28 mouse cellular contexts compared by ENCODE assay signal in the genomic region with DNA sequence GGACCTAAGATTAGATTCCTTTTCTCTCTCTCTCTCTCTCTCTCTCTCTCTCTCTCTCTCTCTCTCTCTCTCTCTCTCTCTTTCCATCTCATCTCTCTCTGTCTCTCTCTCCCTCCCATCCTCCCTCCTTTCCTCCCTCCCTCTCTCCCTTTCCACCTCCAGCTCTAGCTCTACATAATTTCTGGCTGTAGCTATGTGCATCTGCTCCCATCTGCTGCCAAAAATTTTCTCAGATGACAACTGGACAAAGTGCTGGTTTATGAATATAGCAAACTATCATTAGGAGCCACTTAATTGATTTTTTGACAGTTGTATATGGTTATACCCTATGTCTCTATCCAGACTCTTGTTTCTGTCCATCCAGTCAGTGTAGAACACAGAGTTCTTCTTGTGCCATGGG.
DNase-seq lines count a peak whose midpoint lies in the region; ATAC-seq and TF ChIP-seq lines count a peak whose summit lies in the region.
"Had no signal": no experiment of that assay in that cellular context is flagged by ENCODE, and none has a peak within 500 bp of the region (broad histone marks: within the 10 kb centered on the region; RNA-seq: fewer than 3 reads in every experiment).

No protein-coding gene starts in this region.

- no peak overlapping the region for H3K27ac ChIP-seq in kidney, embryonic 15.5 days
- H3K27ac ChIP-seq in midbrain, postnatal 0 days (ENCODE audit: low read depth, low read length) = no peak overlapping the region
- H3K27ac ChIP-seq: embryonic facial prominence, embryonic 10.5 days; embryonic facial prominence, embryonic 13.5 days; forebrain, embryonic 12.5 days; forebrain, embryonic 15.5 days; gastrocnemius, adult 2 months; heart, embryonic 15.5 days; hindbrain, embryonic 10.5 days; hindbrain, embryonic 13.5 days had no signal

- H3K36me3 ChIP-seq in kidney, embryonic 15.5 days = no peaks in the 10 kb centered on the region
- no peaks in the 10 kb centered on the region for H3K36me3 ChIP-seq in midbrain, postnatal 0 days (ENCODE audit: insufficient read depth, low read length)
- H3K36me3 ChIP-seq: embryonic facial prominence, embryonic 10.5 days; embryonic facial prominence, embryonic 13.5 days; forebrain, embryonic 12.5 days; forebrain, embryonic 15.5 days; heart, embryonic 12.5 days; heart, embryonic 15.5 days; hindbrain, embryonic 10.5 days; hindbrain, embryonic 13.5 days had no signal

- peak; percentile 55 for ATAC-seq in frontal cortex, adult (ENCODE audit: low TSS enrichment)
- ATAC-seq in kidney, embryonic 15.5 days (replicated peaks; ENCODE audit: low FRiP score) = no peak
- ATAC-seq in midbrain, postnatal 0 days (ENCODE audit: low FRiP score) = no peak
- ATAC-seq: forebrain, embryonic 15.5 days; hindbrain, embryonic 16.5 days had no signal

- no peak overlapping the region for H3K9ac ChIP-seq in kidney, embryonic 15.5 days
- H3K9ac ChIP-seq in midbrain, postnatal 0 days (replicated peaks; ENCODE audit: low read length, poor library complexity, severe bottlenecking) = no peak overlapping the region
- H3K9ac ChIP-seq: embryonic facial prominence, embryonic 13.5 days; forebrain, embryonic 12.5 days; forebrain, embryonic 15.5 days; heart, embryonic 12.5 days; heart, embryonic 15.5 days; hindbrain, embryonic 13.5 days had no signal

- H3K27me3 ChIP-seq in kidney, embryonic 15.5 days = no peaks in the 10 kb centered on the region
- H3K27me3 ChIP-seq in midbrain, postnatal 0 days (ENCODE audit: insufficient read depth, low read length) = no peaks in the 10 kb centered on the region
- H3K27me3 ChIP-seq: embryonic facial prominence, embryonic 13.5 days; forebrain, embryonic 12.5 days; forebrain, embryonic 15.5 days; heart, embryonic 12.5 days; heart, embryonic 15.5 days; hindbrain, embryonic 13.5 days had no signal

- H3K9me3 ChIP-seq in kidney, embryonic 15.5 days (replicated peaks) = no peaks in the 10 kb centered on the region
- H3K9me3 ChIP-seq in midbrain, postnatal 0 days (ENCODE audit: low read length) = no peaks in the 10 kb centered on the region
- H3K9me3 ChIP-seq: embryonic facial prominence, embryonic 10.5 days; embryonic facial prominence, embryonic 13.5 days; forebrain, embryonic 12.5 days; forebrain, embryonic 15.5 days; heart, embryonic 12.5 days; heart, embryonic 15.5 days; hindbrain, embryonic 10.5 days; hindbrain, embryonic 13.5 days had no signal

- TF ChIP-seq CTCF in midbrain, postnatal 0 days (IDR thresholded peaks at IDR 0.05) = no peak

- no peaks in the 10 kb centered on the region for H3K4me1 ChIP-seq in kidney, embryonic 15.5 days
- H3K4me1 ChIP-seq in midbrain, postnatal 0 days (ENCODE audit: insufficient read depth, low read length) = no peaks in the 10 kb centered on the region
- H3K4me1 ChIP-seq: embryonic facial prominence, embryonic 10.5 days; embryonic facial prominence, embryonic 13.5 days; forebrain, embryonic 12.5 days; forebrain, embryonic 15.5 days; heart, embryonic 15.5 days; hindbrain, embryonic 10.5 days; hindbrain, embryonic 13.5 days had no signal

- H3K4me2 ChIP-seq in kidney, embryonic 15.5 days = no peak overlapping the region
- H3K4me2 ChIP-seq in midbrain, postnatal 0 days (ENCODE audit: low read depth, low read length, poor library complexity, severe bottlenecking) = no peak overlapping the region
- H3K4me2 ChIP-seq: embryonic facial prominence, embryonic 13.5 days; forebrain, embryonic 12.5 days; forebrain, embryonic 15.5 days; heart, embryonic 12.5 days; heart, embryonic 15.5 days; hindbrain, embryonic 13.5 days had no signal

- DNase-seq in frontal cortex, postnatal 14 days (ENCODE audit: low spot score in 2 of 2) = no peak
- DNase-seq in brain, adult 2 months (ENCODE audit: low read depth, low spot score) = peak; percentile 35
- DNase-seq in layer of hippocampus, adult 9-10 months (ENCODE audit: low spot score) = peak; percentile 8
- peak; percentile 26 for DNase-seq in telencephalon, adult 2 months (ENCODE audit: low read depth, low spot score)
- DNase-seq in midbrain, postnatal 0 days (ENCODE audit: low spot score) = no peak
- DNase-seq: adrenal gland, postnatal 14 days; cerebellum, adult 11-12 months; cerebellum, adult 8-10 months; cerebellum, postnatal 10 days; cerebellum, postnatal 36 days; embryo, embryonic 11 days; gastrocnemius, adult 2 months; gastrocnemius, postnatal 14 days; heart, adult 18-20 months; heart, postnatal 10 days; heart, postnatal 36 days had no signal

- no peak overlapping the region for H3K4me3 ChIP-seq in kidney, embryonic 15.5 days (replicated peaks)
- H3K4me3 ChIP-seq in midbrain, postnatal 0 days (ENCODE audit: low read depth, low read length) = no peak overlapping the region
- H3K4me3 ChIP-seq: embryonic facial prominence, embryonic 10.5 days; embryonic facial prominence, embryonic 13.5 days; erythroblast, embryonic 14.5 days; forebrain, embryonic 12.5 days; forebrain, embryonic 15.5 days; gastrocnemius, adult 2 months; heart, embryonic 12.5 days; heart, embryonic 15.5 days; hindbrain, embryonic 10.5 days; hindbrain, embryonic 13.5 days had no signal

Comparison
In these comparisons a context has a peak if more than half of its experiments do, and no peak if none do; other contexts are left out.
1. DNase-seq: peak in brain, adult 2 months (single experiment), layer of hippocampus, adult 9-10 months (single experiment) and telencephalon, adult 2 months (single experiment); none in frontal cortex, postnatal 14 days (0 of 2) and midbrain, postnatal 0 days (single experiment).